13 mouse cellular contexts compared by ENCODE assay signal in genomic region chr16:22734529-22735022, GRCm38 (mm10).
DNase-seq lines count a peak whose midpoint lies in the region; ATAC-seq and TF ChIP-seq lines count a peak whose summit lies in the region.
"Had no signal": no experiment of that assay in that cellular context is flagged by ENCODE, and none has a peak within 500 bp of the region (broad histone marks: within the 10 kb centered on the region; RNA-seq: fewer than 3 reads in every experiment).

No protein-coding gene starts in this region.

- H3K36me3 ChIP-seq in heart, embryonic 11.5 days (ENCODE audit: control insufficient read depth, insufficient read depth, low read length), result no peaks in the 10 kb centered on the region
- no peaks in the 10 kb centered on the region for H3K36me3 ChIP-seq in forebrain, embryonic 14.5 days (ENCODE audit: control insufficient read depth, insufficient read depth, low read length)
- H3K36me3 ChIP-seq in hindbrain, postnatal 0 days (ENCODE audit: insufficient read depth, low read length), result no peaks in the 10 kb centered on the region

- H3K27me3 ChIP-seq in heart, embryonic 11.5 days (ENCODE audit: control insufficient read depth, insufficient read depth, low read length), result no peaks in the 10 kb centered on the region
- H3K27me3 ChIP-seq in forebrain, embryonic 14.5 days (replicated peaks; ENCODE audit: control insufficient read depth, insufficient read depth, low read length), result no peaks in the 10 kb centered on the region
- no peaks in the 10 kb centered on the region for H3K27me3 ChIP-seq in hindbrain, postnatal 0 days (ENCODE audit: insufficient read depth, low read length)

- 45% methylated on average over 10 of the region's 10 CpGs for WGBS in heart, embryonic 11.5 days (ENCODE audit: insufficient replicate concordance)
- 32% methylated on average over 10 of the region's 10 CpGs for WGBS in forebrain, embryonic 14.5 days
- WGBS in hindbrain, postnatal 0 days, result 27% methylated on average over 10 of the region's 10 CpGs

- no peak for TF ChIP-seq CTCF in hindbrain, postnatal 0 days (IDR thresholded peaks at IDR 0.05; ENCODE audit: low read depth)

- DNase-seq in heart, adult 8-10 months (ENCODE audit: low spot score), result no peak
- peak; percentile 45 for DNase-seq in forebrain, embryonic 14.5 days (ENCODE audit: low spot score)
- DNase-seq in hindbrain, postnatal 0 days (ENCODE audit: low spot score), result peak; percentile 38
- peak; percentile 23 for DNase-seq in retina, postnatal 1 day
- DNase-seq in liver, result no peak
- DNase-seq in thymus, postnatal 36 days, result no peak
- no peak for DNase-seq in right cerebral cortex, postnatal 4 days
- DNase-seq: adrenal gland, postnatal 25 days; cerebellum, postnatal 36 days; gastrocnemius, postnatal 36 days; kidney, adult 18-20 months had no signal

- no peak overlapping the region for H3K9ac ChIP-seq in heart, embryonic 11.5 days (ENCODE audit: low read depth, low read length)
- no peak overlapping the region for H3K9ac ChIP-seq in forebrain, embryonic 14.5 days (ENCODE audit: low read length)
- no peak overlapping the region for H3K9ac ChIP-seq in hindbrain, postnatal 0 days (replicated peaks; ENCODE audit: low read length)
- H3K9ac ChIP-seq: liver, embryonic 14.5 days had no signal

- H3K4me1 ChIP-seq in heart, embryonic 11.5 days (ENCODE audit: control insufficient read depth, insufficient read depth, low read length), result peaks cover 12% of the 10 kb centered on the region
- H3K4me1 ChIP-seq in forebrain, embryonic 14.5 days (ENCODE audit: control insufficient read depth, insufficient read depth, low read length), result peaks cover 6% of the 10 kb centered on the region
- H3K4me1 ChIP-seq in hindbrain, postnatal 0 days (ENCODE audit: insufficient read depth, low read length), result no peaks in the 10 kb centered on the region; the same call in 1 of the 2 replicates

- H3K4me3 ChIP-seq in heart, embryonic 11.5 days (ENCODE audit: low read depth, low read length), result no peak overlapping the region
- H3K4me3 ChIP-seq in forebrain, embryonic 14.5 days (ENCODE audit: low read depth, low read length), result no peak overlapping the region
- no peak overlapping the region for H3K4me3 ChIP-seq in hindbrain, postnatal 0 days (ENCODE audit: low read length)

- ATAC-seq in heart, embryonic 11.5 days (replicated peaks; ENCODE audit: insufficient number of reproducible peaks, low FRiP score, low TSS enrichment), result no peak
- peak; percentile 55; the same call in 1 of the 2 replicates for ATAC-seq in forebrain, embryonic 14.5 days
- peak; percentile 51; the same call in 1 of the 2 replicates for ATAC-seq in hindbrain, postnatal 0 days

- H3K27ac ChIP-seq in heart, embryonic 11.5 days (ENCODE audit: low read depth, low read length), result no peak overlapping the region
- no peak overlapping the region; the same call in 1 of the 2 replicates for H3K27ac ChIP-seq in forebrain, embryonic 14.5 days (ENCODE audit: low read depth, low read length)
- no peak overlapping the region for H3K27ac ChIP-seq in hindbrain, postnatal 0 days
- H3K27ac ChIP-seq: liver, embryonic 14.5 days had no signal

- peak overlapping the region; percentile 21; the same call in 1 of the 2 replicates for H3K4me2 ChIP-seq in heart, embryonic 11.5 days
- H3K4me2 ChIP-seq in forebrain, embryonic 14.5 days (ENCODE audit: low read length), result no peak overlapping the region
- H3K4me2 ChIP-seq in hindbrain, postnatal 0 days (ENCODE audit: low read depth, low read length), result no peak overlapping the region

- H3K9me3 ChIP-seq in heart, embryonic 11.5 days (replicated peaks; ENCODE audit: control insufficient read depth, low read length), result no peaks in the 10 kb centered on the region
- no peaks in the 10 kb centered on the region for H3K9me3 ChIP-seq in forebrain, embryonic 14.5 days (replicated peaks; ENCODE audit: control insufficient read depth, low read length)
- no peaks in the 10 kb centered on the region for H3K9me3 ChIP-seq in hindbrain, postnatal 0 days (ENCODE audit: low read length)

Comparison
In these comparisons a context has a peak if more than half of its experiments do, and no peak if none do; other contexts are left out.
1. DNase-seq: peak in forebrain, embryonic 14.5 days (single experiment), hindbrain, postnatal 0 days (single experiment) and retina, postnatal 1 day (single experiment); none in heart, adult 8-10 months (single experiment), liver (single experiment), thymus, postnatal 36 days (0 of 2) and right cerebral cortex, postnatal 4 days (single experiment).